Mouse (Mus musculus) olfactory bulb, adult 2 months (tissue): ENCODE data around the gene Emx1.

Experiments used
- CTCF ChIP-seq: fragments of 200-500 bp; IDR thresholded peaks from 2 replicates; pipeline ENCODE4 v1.5.1; 2012; ENCODE audit warnings: low read depth, mild to moderate bottlenecking, low read length, moderate library complexity; ENCODE audit not compliant: insufficient read depth
- POLR2A ChIP-seq: fragments of 200-500 bp; IDR thresholded peaks from 2 replicates; pipeline ENCODE4 v1.6.1; 2012; ENCODE audit warnings: mild to moderate bottlenecking, low read depth, low read length, moderate library complexity; ENCODE audit not compliant: insufficient read depth

DNA sequence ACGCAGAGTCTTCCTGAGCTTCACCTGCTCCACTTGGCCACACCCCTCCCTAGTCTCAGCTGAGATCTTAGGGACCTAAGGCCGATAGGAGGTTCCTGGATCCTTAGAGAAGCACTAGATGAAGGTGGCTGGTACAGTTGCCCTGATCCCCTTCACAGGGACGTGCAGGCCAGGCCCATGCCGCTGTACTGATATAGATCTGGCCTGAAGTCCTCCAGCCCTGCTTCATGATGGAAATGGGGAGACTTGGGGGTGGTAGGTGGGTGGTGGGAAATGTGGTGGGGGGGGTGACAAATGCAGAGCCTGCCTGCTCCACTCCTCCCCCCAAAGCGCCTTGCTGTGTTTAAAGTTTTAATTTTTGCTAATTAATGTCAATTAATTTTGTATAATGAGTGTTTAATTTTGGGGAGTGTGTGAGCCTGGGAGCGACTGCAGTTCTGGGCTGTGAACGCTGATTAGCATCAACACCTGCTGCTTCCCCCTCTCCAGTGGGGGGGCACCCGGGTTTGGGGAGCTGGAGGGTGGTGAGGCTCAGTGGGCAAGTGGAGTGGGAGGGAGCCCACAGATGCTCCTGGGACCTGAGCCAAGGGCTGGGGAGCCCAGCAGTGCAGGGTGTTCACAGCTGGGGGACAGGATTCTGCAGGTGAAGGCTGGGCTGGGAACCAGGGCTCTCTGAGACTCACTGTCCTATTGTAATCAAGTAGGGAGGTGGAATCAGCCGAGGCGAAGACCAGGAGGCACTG is 50.5 kb downstream of the Emx1 start:
- no peak for TF ChIP-seq POLR2A
- TF ChIP-seq CTCF, result no peak
